Comparison of ENCODE assay signal across 12 mouse cellular contexts in the genomic region with DNA sequence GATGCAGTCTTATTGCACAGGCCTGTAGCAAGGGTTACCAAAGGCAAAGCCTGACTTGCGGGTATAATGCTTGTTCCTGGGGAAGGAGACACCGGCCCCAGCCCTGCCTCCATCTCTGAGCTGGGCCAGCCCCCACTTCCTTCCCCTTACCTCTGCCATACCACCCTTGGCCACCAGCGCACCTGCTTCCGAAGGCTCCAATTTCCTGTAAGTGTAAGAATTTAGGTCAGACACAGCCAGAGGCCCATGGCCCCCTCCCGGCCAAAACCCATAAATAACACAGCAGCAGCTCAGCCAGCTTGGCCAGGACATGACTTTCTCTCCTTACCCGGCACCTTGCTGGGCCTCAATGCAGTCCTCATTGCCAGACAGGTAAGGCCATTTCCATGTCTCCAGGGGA.
DNase-seq lines count a peak whose midpoint lies in the region; ATAC-seq and TF ChIP-seq lines count a peak whose summit lies in the region.
"Had no signal": no experiment of that assay in that cellular context is flagged by ENCODE, and none has a peak within 500 bp of the region (broad histone marks: within the 10 kb centered on the region; RNA-seq: fewer than 3 reads in every experiment).

No protein-coding gene starts in this region.

- ATAC-seq in hindbrain, postnatal 0 days = no peak
- ATAC-seq in hindbrain, embryonic 16.5 days = no peak
- ATAC-seq in limb, embryonic 14.5 days (ENCODE audit: low FRiP score, low read depth) = 0 out of 2 replicates have a peak, but pooled peaks have one; percentile 24
- ATAC-seq: forebrain, embryonic 15.5 days had no signal

- no peak overlapping the region for H3K9ac ChIP-seq in hindbrain, postnatal 0 days (replicated peaks; ENCODE audit: low read length)
- no peak overlapping the region for H3K9ac ChIP-seq in hindbrain, embryonic 16.5 days (ENCODE audit: low read depth, low read length)
- H3K9ac ChIP-seq in limb, embryonic 14.5 days (ENCODE audit: low read depth, low read length, severe bottlenecking) = no peak overlapping the region
- H3K9ac ChIP-seq: forebrain, embryonic 15.5 days; limb, embryonic 15.5 days; midbrain, embryonic 12.5 days had no signal

- H3K4me3 ChIP-seq in hindbrain, postnatal 0 days (ENCODE audit: low read length) = no peak overlapping the region
- H3K4me3 ChIP-seq in hindbrain, embryonic 16.5 days (ENCODE audit: low read length) = no peak overlapping the region
- no peak overlapping the region for H3K4me3 ChIP-seq in limb, embryonic 14.5 days (replicated peaks; ENCODE audit: low read length)
- H3K4me3 ChIP-seq: forebrain, embryonic 15.5 days; limb, embryonic 15.5 days; midbrain, embryonic 12.5 days had no signal

- TF ChIP-seq POLR2A in limb, embryonic 14.5 days (IDR thresholded peaks at IDR 0.05; ENCODE audit: borderline replicate concordance, extremely low read depth, insufficient read depth, insufficient read length) = no peak

- H3K4me1 ChIP-seq in hindbrain, postnatal 0 days (ENCODE audit: insufficient read depth, low read length) = 0 out of 2 replicates have a peak, but pooled peaks cover 2% of the 10 kb centered on the region
- no peaks in the 10 kb centered on the region for H3K4me1 ChIP-seq in hindbrain, embryonic 16.5 days (ENCODE audit: control insufficient read depth, insufficient read depth, low read depth, low read length)
- peaks cover 29% of the 10 kb centered on the region for H3K4me1 ChIP-seq in limb, embryonic 14.5 days (ENCODE audit: control insufficient read depth, insufficient read depth, low read length)
- H3K4me1 ChIP-seq: forebrain, embryonic 15.5 days had no signal

- TF ChIP-seq CTCF in hindbrain, postnatal 0 days (IDR thresholded peaks at IDR 0.05; ENCODE audit: low read depth) = peak; percentile 16; the same call in 1 of the 2 replicates

- no peak overlapping the region for H3K27ac ChIP-seq in hindbrain, postnatal 0 days
- H3K27ac ChIP-seq in hindbrain, embryonic 16.5 days (ENCODE audit: low read depth, low read length) = no peak overlapping the region
- no peak overlapping the region for H3K27ac ChIP-seq in limb, embryonic 14.5 days (replicated peaks; ENCODE audit: low read depth, low read length)
- H3K27ac ChIP-seq: forebrain, embryonic 15.5 days; limb, embryonic 15.5 days; midbrain, embryonic 12.5 days had no signal

- H3K36me3 ChIP-seq in hindbrain, postnatal 0 days (ENCODE audit: insufficient read depth, low read length) = no peaks in the 10 kb centered on the region
- H3K36me3 ChIP-seq in hindbrain, embryonic 16.5 days (ENCODE audit: control insufficient read depth, insufficient read depth, low read length) = no peaks in the 10 kb centered on the region
- no peaks in the 10 kb centered on the region for H3K36me3 ChIP-seq in limb, embryonic 14.5 days (ENCODE audit: control insufficient read depth, insufficient read depth, low read length)
- H3K36me3 ChIP-seq: forebrain, embryonic 15.5 days; G1E; limb, embryonic 15.5 days; midbrain, embryonic 12.5 days had no signal

- WGBS in hindbrain, postnatal 0 days = 66% methylated on average over 6 of the region's 6 CpGs
- 72% methylated on average over 6 of the region's 6 CpGs for WGBS in hindbrain, embryonic 16.5 days
- 18% methylated on average over 6 of the region's 6 CpGs for WGBS in limb, embryonic 14.5 days

- H3K9me3 ChIP-seq in hindbrain, postnatal 0 days (ENCODE audit: low read length) = no peaks in the 10 kb centered on the region
- H3K9me3 ChIP-seq in hindbrain, embryonic 16.5 days (ENCODE audit: control insufficient read depth, low read length) = no peaks in the 10 kb centered on the region
- H3K9me3 ChIP-seq in limb, embryonic 14.5 days (ENCODE audit: control insufficient read depth, low read length) = no peaks in the 10 kb centered on the region
- H3K9me3 ChIP-seq: forebrain, embryonic 15.5 days; G1E; limb, embryonic 15.5 days; midbrain, embryonic 12.5 days had no signal

- H3K4me2 ChIP-seq in hindbrain, postnatal 0 days (ENCODE audit: low read depth, low read length) = no peak overlapping the region
- H3K4me2 ChIP-seq in hindbrain, embryonic 16.5 days (ENCODE audit: low read length) = no peak overlapping the region
- no peak overlapping the region for H3K4me2 ChIP-seq in limb, embryonic 14.5 days (replicated peaks; ENCODE audit: low read depth, low read length, severe bottlenecking)
- H3K4me2 ChIP-seq: forebrain, embryonic 15.5 days; limb, embryonic 15.5 days; midbrain, embryonic 12.5 days had no signal

- DNase-seq in hindbrain, postnatal 0 days (ENCODE audit: low spot score) = no peak
- peak; percentile 16 for DNase-seq in ZHBTc4 (ENCODE audit: low read depth, low spot score)
- peak; percentile 86 for DNase-seq in cerebellum, adult 9-10 months
- no peak for DNase-seq in limb, embryonic 14.5 days (ENCODE audit: low spot score)
- DNase-seq in testis, postnatal 10 days (ENCODE audit: low spot score) = no peak
- DNase-seq in right cerebral cortex, postnatal 4 days = no peak
- no peak for DNase-seq in left cerebral cortex, adult 18-20 months (ENCODE audit: low spot score in 2 of 2)

- no peaks in the 10 kb centered on the region for H3K27me3 ChIP-seq in hindbrain, postnatal 0 days (ENCODE audit: insufficient read depth, low read length)
- H3K27me3 ChIP-seq in hindbrain, embryonic 16.5 days (replicated peaks; ENCODE audit: control insufficient read depth, insufficient read depth, low read length) = no peaks in the 10 kb centered on the region; the same call in 1 of the 2 replicates
- no peaks in the 10 kb centered on the region for H3K27me3 ChIP-seq in limb, embryonic 14.5 days (ENCODE audit: control insufficient read depth, insufficient read depth, low read length)
- H3K27me3 ChIP-seq: forebrain, embryonic 15.5 days; limb, embryonic 15.5 days; midbrain, embryonic 12.5 days had no signal

Comparison
In these comparisons a context has a peak if more than half of its experiments do, and no peak if none do; other contexts are left out.
1. DNase-seq: peak in ZHBTc4 (single experiment) and cerebellum, adult 9-10 months (single experiment); none in hindbrain, postnatal 0 days (single experiment), limb, embryonic 14.5 days (single experiment), testis, postnatal 10 days (single experiment), right cerebral cortex, postnatal 4 days (single experiment) and left cerebral cortex, adult 18-20 months (0 of 2).